Mouse (Mus musculus) kidney, embryonic 14.5 days (tissue): ENCODE data around the gene Txndc16. TPM values are rescaled to one million over a fixed set of nuclear protein-coding genes. Genes with fewer than 3 reads are reported as not detected.

Experiments used
- ATAC-seq: fragments of 200-750 bp; cut with Nextera tagmentation; 2 replicates; pipeline ENCODE4 v1.8.0; 2017; ENCODE audit warnings: moderate number of reproducible peaks, mild to moderate bottlenecking, moderate TSS enrichment, moderate library complexity; ENCODE audit not compliant: low FRiP score, low TSS enrichment
- H3K27ac ChIP-seq: fragments of 300-500 bp; sonication (generic); 2 replicates; pipeline ENCODE4 v1.5.1; 2014; ENCODE audit warnings: low read depth, mild to moderate bottlenecking, low read length, moderate library complexity, mixed read lengths
- H3K27me3 ChIP-seq: fragments of 300-500 bp; sonication (generic); 2 replicates; pipeline ENCODE4 v1.6.1; 2014; ENCODE audit warnings: mild to moderate bottlenecking, low read length; ENCODE audit not compliant: control insufficient read depth, insufficient read depth
- H3K36me3 ChIP-seq: fragments of 300-500 bp; sonication (generic); 2 replicates; pipeline ENCODE4 v1.6.1; 2014; ENCODE audit warnings: low read length, mixed read lengths; ENCODE audit not compliant: control insufficient read depth, insufficient read depth
- H3K4me1 ChIP-seq: fragments of 300-500 bp; sonication (generic); 2 replicates; pipeline ENCODE4 v1.6.1; 2014; ENCODE audit warnings: low read length, mixed read lengths; ENCODE audit not compliant: control insufficient read depth, insufficient read depth
- H3K4me2 ChIP-seq: fragments of 300-500 bp; sonication (generic); replicated peaks from 2 replicates; pipeline ENCODE4 v1.6.1; 2014; ENCODE audit warnings: low read depth, mild to moderate bottlenecking, low read length
- H3K4me3 ChIP-seq: fragments of 300-500 bp; sonication (generic); 2 replicates; pipeline ENCODE4 v1.5.1; 2014; ENCODE audit warnings: mild to moderate bottlenecking, low read length
- H3K9ac ChIP-seq: fragments of 300-500 bp; sonication (generic); 2 replicates; pipeline ENCODE4 v1.6.1; 2014; ENCODE audit warnings: low read depth, mild to moderate bottlenecking, low read length, moderate library complexity
- H3K9me3 ChIP-seq: fragments of 300-500 bp; sonication (generic); 2 replicates; pipeline ENCODE4 v1.6.1; 2016; ENCODE audit warnings: low read length; ENCODE audit not compliant: control insufficient read depth
- WGBS: fragments of 180-500 bp; shearing (Covaris S2); extraction: QIAGEN DNeasy Blood & Tissue Kit; methylation state at CpG from one replicate; pipeline ENCODE4 v1.1.7; 2014; 5-methylcytosine and 5-hydroxymethylcytosine counted together
- polyA plus RNA-seq: library from polyadenylated mRNA; unstranded; fragments of >200 nt; fragmentation: Nextera tagmentation; extraction: Ambion mirVana; gene quantifications from 2 replicates; pipeline ENCODE4 v1.2.1, GENCODE M21; 2014

Gene Txndc16
- polyA plus RNA-seq, 1 experiment from 2014 or later = 14.2 TPM

DNA sequence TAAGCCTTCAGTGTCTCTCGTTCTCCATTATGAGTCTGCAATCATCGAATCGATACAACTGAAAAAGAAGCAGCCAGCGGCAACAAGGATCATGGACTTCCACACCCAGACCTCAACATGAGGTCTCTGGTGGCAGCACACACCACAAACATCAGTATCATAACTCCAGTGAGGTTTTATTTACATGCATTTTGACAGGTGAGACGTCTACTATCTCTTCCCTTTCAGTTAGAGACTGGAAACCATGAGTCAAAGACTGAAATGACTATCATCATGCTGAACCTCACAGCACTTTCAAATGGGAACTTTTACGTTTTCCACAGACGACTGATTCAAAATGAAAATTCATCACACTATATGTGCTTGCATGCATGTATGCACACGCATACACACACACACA, 117.9 kb downstream of the Txndc16 start:
- 91% methylated on average over 8 of the region's 8 CpGs for WGBS
- Histone ChIP-seq H3K27ac (no peak overlapping the region), H3K9ac (no peak overlapping the region), H3K4me1 (no peaks in the 10 kb centered on the region), H3K4me3 (no peak overlapping the region), H3K27me3 (no peaks in the 10 kb centered on the region), H3K9me3 (no peaks in the 10 kb centered on the region), H3K4me2 (no peak overlapping the region), H3K36me3 (no peaks in the 10 kb centered on the region)
- no peak for ATAC-seq

DNA sequence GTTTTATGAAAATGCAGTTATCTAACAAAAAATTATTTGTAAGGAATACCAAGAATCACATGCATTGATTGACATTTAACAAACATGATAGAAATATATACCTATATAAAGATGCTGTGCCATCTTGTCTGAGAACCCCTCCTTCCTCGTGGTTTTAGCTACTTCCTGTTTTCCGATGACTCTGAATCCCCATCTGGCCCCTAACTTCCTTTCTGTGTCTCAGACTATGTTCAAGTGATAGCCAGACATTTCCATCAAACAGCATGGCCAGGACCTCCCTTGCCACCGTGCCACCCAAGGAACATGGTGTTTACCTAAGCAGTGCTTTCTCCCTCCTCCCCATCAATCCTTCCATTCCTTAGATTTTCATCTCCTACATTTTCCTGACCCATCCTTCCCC, 127.8 kb downstream of the Txndc16 start:
- Histone ChIP-seq H3K9me3 (no peaks in the 10 kb centered on the region), H3K4me3 (no peak overlapping the region), H3K9ac (no peak overlapping the region), H3K27ac (no peak overlapping the region), H3K4me1 (no peaks in the 10 kb centered on the region), H3K4me2 (no peak overlapping the region), H3K27me3 (no peaks in the 10 kb centered on the region), H3K36me3 (no peaks in the 10 kb centered on the region)
- 69% methylated on average over 3 of the region's 3 CpGs for WGBS
- ATAC-seq = no peak

DNA sequence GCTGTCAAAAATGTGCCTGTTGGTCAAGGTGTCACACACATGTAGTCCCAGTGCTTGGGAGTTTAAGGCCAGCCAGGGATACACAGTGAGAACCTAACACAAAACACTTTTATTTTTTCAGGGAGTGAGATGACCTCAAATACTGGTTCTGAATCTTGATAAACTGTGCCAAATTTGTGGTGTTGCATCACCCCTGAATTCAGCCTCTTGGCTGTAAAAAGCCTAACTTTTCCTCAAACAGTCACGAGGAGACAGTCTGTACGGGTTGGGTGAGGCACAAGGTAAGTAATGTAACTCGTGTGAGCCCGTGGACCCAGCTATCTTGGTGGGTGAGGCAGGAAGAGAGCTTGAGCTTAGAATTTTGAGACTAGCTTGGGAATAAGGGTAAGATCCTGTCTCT, 130.1 kb downstream of the Txndc16 start:
- no peaks in the 10 kb centered on the region for H3K36me3 ChIP-seq
- H3K4me1 ChIP-seq = no peaks in the 10 kb centered on the region
- H3K9me3 ChIP-seq = no peaks in the 10 kb centered on the region
- H3K27ac ChIP-seq = no peak overlapping the region
- H3K4me2 ChIP-seq = no peak overlapping the region
- no peak for ATAC-seq
- H3K4me3 ChIP-seq = no peak overlapping the region
- WGBS = 84% methylated on average over 4 of the region's 4 CpGs
- H3K27me3 ChIP-seq = no peaks in the 10 kb centered on the region
- H3K9ac ChIP-seq = no peak overlapping the region

DNA sequence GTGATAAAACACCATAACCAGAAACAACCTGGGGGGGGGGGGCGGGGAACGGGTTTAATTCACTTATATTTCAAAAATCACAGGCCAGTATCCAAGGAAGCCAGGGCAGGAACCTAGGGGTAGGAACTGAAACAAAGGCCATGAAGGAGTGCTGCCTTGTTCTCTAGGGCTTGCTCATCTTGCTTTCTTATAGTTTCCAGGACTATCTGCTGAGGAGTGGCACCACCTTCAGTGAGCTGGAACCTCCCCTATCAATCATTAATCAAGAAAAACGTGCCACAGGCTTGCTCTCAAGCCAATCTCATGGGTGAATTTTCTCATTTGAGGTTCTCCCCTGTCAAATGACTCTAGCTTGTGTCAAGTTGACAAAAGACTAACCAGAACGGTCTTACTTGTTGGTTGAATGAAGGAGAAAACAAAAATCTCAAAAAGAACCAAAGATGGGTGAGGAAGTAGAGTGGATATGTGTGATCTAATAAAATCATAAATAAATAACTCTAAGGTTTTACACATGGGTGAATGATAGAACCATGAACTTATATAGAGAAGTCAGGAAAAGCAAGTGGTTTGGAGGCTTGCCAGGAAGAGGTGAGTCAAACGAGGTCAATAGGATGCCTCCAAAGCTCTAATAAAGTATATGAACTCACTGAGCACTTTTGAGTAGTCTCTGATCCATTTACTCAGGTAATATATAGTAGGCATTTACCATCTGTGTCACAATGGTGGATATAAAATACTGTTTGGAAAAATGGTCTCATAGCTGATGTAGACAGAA, 134.3 kb downstream of the Txndc16 start:
- WGBS = 66% methylated on average over 5 of the region's 5 CpGs
- H3K9me3 ChIP-seq = no peaks in the 10 kb centered on the region
- no peaks in the 10 kb centered on the region for H3K27me3 ChIP-seq
- H3K9ac ChIP-seq = no peak overlapping the region
- H3K4me1 ChIP-seq = no peaks in the 10 kb centered on the region
- ATAC-seq = no peak
- no peaks in the 10 kb centered on the region for H3K36me3 ChIP-seq
- H3K4me3 ChIP-seq = no peak overlapping the region
- no peak overlapping the region for H3K4me2 ChIP-seq
- H3K27ac ChIP-seq = no peak overlapping the region

DNA sequence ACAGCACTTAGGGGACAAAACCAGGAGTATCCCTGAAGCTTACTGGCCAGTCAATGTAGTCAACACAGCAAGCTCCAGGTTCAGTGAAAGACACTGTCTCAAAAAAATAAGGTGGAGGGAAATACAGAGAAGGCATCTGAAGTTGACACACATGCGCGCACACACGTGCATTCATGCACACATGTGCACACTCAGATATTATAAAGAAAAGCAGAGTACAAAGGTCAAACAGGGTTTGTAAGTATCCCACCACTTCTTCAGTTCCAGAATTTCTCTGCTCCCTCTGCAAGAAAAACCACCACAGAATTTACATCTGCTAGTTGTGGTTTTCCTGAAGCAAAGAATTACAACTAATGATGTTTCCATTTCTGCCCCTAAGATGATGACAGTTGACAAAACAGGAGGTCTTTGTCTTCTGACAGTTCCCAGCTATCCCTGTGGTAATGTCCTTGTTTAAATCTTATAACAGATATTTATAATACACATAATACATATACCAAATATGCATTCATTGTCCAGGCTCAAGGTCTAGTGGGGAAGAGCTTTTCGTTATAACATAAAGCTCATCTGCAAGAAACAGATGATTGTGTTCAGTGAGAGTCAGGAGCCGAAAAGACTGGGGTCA, 135.4 kb downstream of the Txndc16 start:
- H3K9ac ChIP-seq = no peak overlapping the region
- no peak overlapping the region for H3K4me3 ChIP-seq
- ATAC-seq = no peak
- 92% methylated on average over 5 of the region's 5 CpGs for WGBS
- no peaks in the 10 kb centered on the region for H3K9me3 ChIP-seq
- H3K4me1 ChIP-seq = no peaks in the 10 kb centered on the region
- no peaks in the 10 kb centered on the region for H3K27me3 ChIP-seq
- no peak overlapping the region for H3K4me2 ChIP-seq
- no peak overlapping the region for H3K27ac ChIP-seq
- no peaks in the 10 kb centered on the region for H3K36me3 ChIP-seq

DNA sequence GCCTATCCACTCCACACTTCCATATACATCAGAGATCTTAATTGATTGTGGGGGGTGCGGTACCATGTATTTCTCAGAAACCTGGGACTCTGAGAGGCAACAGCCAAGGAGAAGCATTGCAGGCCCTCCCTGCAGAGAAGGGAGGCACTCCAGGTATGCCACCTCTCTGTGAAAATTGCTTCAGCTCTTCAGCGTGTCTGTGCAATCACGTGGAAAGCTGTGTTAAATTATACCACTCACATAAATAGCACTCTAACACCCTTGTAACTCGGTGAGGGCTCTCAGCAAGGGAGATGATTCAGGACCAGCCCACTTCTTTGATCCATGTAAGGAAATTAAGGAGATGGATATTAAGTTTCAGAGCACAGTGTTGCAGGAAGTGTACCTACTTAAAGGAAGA, 136.6 kb downstream of the Txndc16 start:
- H3K27me3 ChIP-seq = no peaks in the 10 kb centered on the region
- no peak overlapping the region for H3K4me2 ChIP-seq
- no peak overlapping the region for H3K4me3 ChIP-seq
- ATAC-seq = no peak
- WGBS = 19% methylated on average over 4 of the region's 4 CpGs
- H3K9ac ChIP-seq = no peak overlapping the region
- no peaks in the 10 kb centered on the region for H3K9me3 ChIP-seq
- no peaks in the 10 kb centered on the region for H3K4me1 ChIP-seq
- no peak overlapping the region for H3K27ac ChIP-seq
- no peaks in the 10 kb centered on the region for H3K36me3 ChIP-seq

Other genes with a start within 250 kb of the Txndc16 start
- gene Ptger2, start 232.1 kb downstream of the Txndc16 start, polyA plus RNA-seq = 0.37 and 0.42 TPM in 2 replicates
- gene Gpr137c, start 611 bp downstream of the Txndc16 start, polyA plus RNA-seq = 2.3 and 3.9 TPM in 2 replicates
- 16.0 and 30.3 TPM in 2 replicates for gene Ero1l, start 98.4 kb upstream of the Txndc16 start, polyA plus RNA-seq
- gene Psmc6, start 109.5 kb upstream of the Txndc16 start, polyA plus RNA-seq = 198 and 227 TPM in 2 replicates
- 70.9 and 81.2 TPM in 2 replicates for gene Styx, start 130.8 kb upstream of the Txndc16 start, polyA plus RNA-seq
- gene Gnpnat1, start 184.6 kb upstream of the Txndc16 start, polyA plus RNA-seq = 56.3 and 74.5 TPM in 2 replicates